Mouse (Mus musculus) heart, postnatal 14 days (tissue): ENCODE results near the gene Trappc2. TPM values are rescaled to one million over a fixed set of nuclear protein-coding genes. Genes with fewer than 3 reads are reported as not detected.

Experiments
- DNase-seq, 2 experiments: peaks; one replicate each; pipeline ENCODE4 v3.0.0; 2021 to 2022
- intact Hi-C: fragments of 180-260 bp; cut with DNase I; formaldehyde crosslinking; loops from one replicate; pipeline ENCODE4 v1.15.1; 2025
- long read RNA-seq, 2 experiments: library from polyadenylated mRNA; stranded (forward); transcript quantifications; one replicate each; pipeline ENCODE4 v2.0.0; 2021
- total RNA-seq, 2 experiments: library from RNA; stranded (reverse); gene quantifications; 2 replicates each; pipeline ENCODE4 v1.2.3; 2021

Trappc2 gene
- 10 to 100 TPM; 13.0 to 17.8 TPM for total RNA-seq
- long read RNA-seq, experiment 1, transcript Trappc2-203 (5 exons, 1,613 nt): major isoform, 24 of 25 reads
- long read RNA-seq, experiment 1, partial matches to known transcripts: 0 of 25 reads
- long read RNA-seq, experiment 1, other reads (novel, unspliced or antisense): 0 of 25 reads
- long read RNA-seq, experiment 2, transcript Trappc2-203 (5 exons, 1,613 nt): major isoform, 22 of 23 reads
- long read RNA-seq, experiment 2, partial matches to known transcripts: 1 of 23 reads
- long read RNA-seq, experiment 2, other reads (novel, unspliced or antisense): 0 of 23 reads

GRCm38 (mm10) chrX:166440036-166440615 is at the start of gene Trappc2:
Gene Trappc2 (plus strand): TSS chrX:166440574.
- intact Hi-C loops: loop anchor here (5.0 kb wide), 1 partner anchor 72 kb away; no protein-coding TSS in a partner anchor
- no peak for DNase-seq

GRCm38 (mm10) chrX:166393753-166394152 is 46.6 kb upstream of the Trappc2 start:
- no peak for DNase-seq
- intact Hi-C loops: no loop called here

- intact Hi-C loops: no loop called here
- no peak for DNase-seq
Observed at GRCm38 (mm10) chrX:166407865-166408264, 32.5 kb upstream of the Trappc2 start.

GRCm38 (mm10) chrX:166416196-166416595 is 24.2 kb upstream of the Trappc2 start:
- intact Hi-C loops: no loop called here
- peak; percentile 6 to 22 for DNase-seq

GRCm38 (mm10) chrX:166434812-166435211 is 5.6 kb upstream of the Trappc2 start:
- intact Hi-C loops: no loop called here
- no peak for DNase-seq

- intact Hi-C loops: loop anchor here (5.0 kb wide), 1 partner anchor 72 kb away; no protein-coding TSS in a partner anchor
- DNase-seq: peak; percentile 90 to 92
Observed at GRCm38 (mm10) chrX:166440616-166441063, 266 bp downstream of the Trappc2 start, which contains the start of gene Ofd1. Gene Ofd1 (minus strand): TSS chrX:166440704.

- no peak for DNase-seq
- intact Hi-C loops: loop anchor here (5.0 kb wide), 1 partner anchor 68 kb away; no protein-coding TSS in a partner anchor
Observed at GRCm38 (mm10) chrX:166444552-166444951, 4.2 kb downstream of the Trappc2 start.

- DNase-seq: no peak
- intact Hi-C loops: no loop called here
Observed at GRCm38 (mm10) chrX:166453532-166453931, 13.2 kb downstream of the Trappc2 start.

GRCm38 (mm10) chrX:166454331-166454730 is 14.0 kb downstream of the Trappc2 start:
- intact Hi-C loops: no loop called here
- no peak for DNase-seq

GRCm38 (mm10) chrX:166455525-166455924 is 15.2 kb downstream of the Trappc2 start:
- no peak for DNase-seq
- intact Hi-C loops: no loop called here

GRCm38 (mm10) chrX:166468321-166468720 is 27.9 kb downstream of the Trappc2 start:
- no peak for DNase-seq
- intact Hi-C loops: no loop called here

GRCm38 (mm10) chrX:166472612-166473011 is 32.2 kb downstream of the Trappc2 start:
- intact Hi-C loops: no loop called here

GRCm38 (mm10) chrX:166477393-166477792 is 37.0 kb downstream of the Trappc2 start:
- no peak for DNase-seq
- intact Hi-C loops: no loop called here

More at GRCm38 (mm10) chrX:166472612-166473011, 32.2 kb downstream of the Trappc2 start:
- no peak for DNase-seq

- intact Hi-C loops: no loop called here
- DNase-seq: peak; percentile 1 to 4
Observed at GRCm38 (mm10) chrX:166478631-166479364, 38.4 kb downstream of the Trappc2 start.

- intact Hi-C loops: no loop called here
- DNase-seq: peak; percentile 91 to 92
Observed at GRCm38 (mm10) chrX:166479365-166479983, 39.1 kb downstream of the Trappc2 start, which contains the start of gene Rab9. Gene Rab9 (minus strand): TSS chrX:166479867.

- DNase-seq: no peak
- intact Hi-C loops: no loop called here
Observed at GRCm38 (mm10) chrX:166495052-166495451, 54.7 kb downstream of the Trappc2 start.

GRCm38 (mm10) chrX:166497771-166498170 is 57.4 kb downstream of the Trappc2 start:
- DNase-seq: peak in 1 of 2 experiments; percentile 4
- intact Hi-C loops: no loop called here

GRCm38 (mm10) chrX:166499496-166500190 is 59.3 kb downstream of the Trappc2 start:
- DNase-seq: no peak
- intact Hi-C loops: no loop called here
